Mouse (Mus musculus) erythroblast, embryonic 14.5 days (primary cell): ENCODE measurements at regions not wholly inside any gene's neighbourhood (a gene's known extent, or its start where the extent isn't known, plus 50 kb on each side); places are given as distances from the start of the nearest gene placed in this dataset.

Experiments used
- GATA1 ChIP-seq: IDR thresholded peaks from 2 replicates; pipeline ENCODE4 v1.6.1; 2012; ENCODE audit warnings: low read length, inconsistent platforms, mixed read lengths
- TAL1 ChIP-seq: IDR thresholded peaks from 3 replicates; pipeline ENCODE4 v1.6.1; 2012; ENCODE audit warnings: low read length, inconsistent platforms, mixed read lengths

GRCm38 (mm10) chr12:25957547-25957946 lies 457.5 kb downstream of the Rnf144a start:
- TF ChIP-seq TAL1 (no peak), GATA1 (no peak)
